Mouse (Mus musculus) stomach, postnatal 0 days (tissue): ENCODE measurements around the gene Uts2b.

Experiments used
- CTCF ChIP-seq: IDR thresholded peaks from 2 replicates; pipeline ENCODE4 v1.5.1; 2016; ENCODE audit warnings: antibody characterized with exemption, low read depth, mild to moderate bottlenecking, moderate library complexity
- EP300 ChIP-seq: optimal IDR thresholded peaks from 2 replicates; pipeline ENCODE3; 2016; ENCODE audit warnings: antibody characterized with exemption

- no peak for TF ChIP-seq CTCF
- TF ChIP-seq EP300 = no peak
These were observed 48.0 kb downstream of the Uts2b start for GRCm38 (mm10) chr16:27322047-27322446.
